Mouse (Mus musculus): ENCODE data around the gene Fam25c. TPM values are rescaled to one million over a fixed set of nuclear protein-coding genes. Genes with fewer than 3 reads are reported as not detected.

The Fam25c gene
- not detected for total RNA-seq (2021)
- long read RNA-seq, experiment 1: 0 reads
- long read RNA-seq, experiment 2: 0 reads

- H3K4me3 ChIP-seq: no peak within 1 kb of the TSS
- intact Hi-C loops (cut with DNase I): no loop called here
- H3K27ac ChIP-seq: no peak within 1 kb of the TSS
- TF ChIP-seq CTCF (IDR thresholded peaks at IDR 0.05): no peak
- no peak for DNase-seq (ENCODE audit: extremely low spot score in 1 of 2, low spot score in 2 of 2)
These were observed at the start of gene Fam25c for GRCm38 (mm10) chr14:34355301-34355700. TSS of gene Fam25c (minus strand) at chr14:34355433.

DNA sequence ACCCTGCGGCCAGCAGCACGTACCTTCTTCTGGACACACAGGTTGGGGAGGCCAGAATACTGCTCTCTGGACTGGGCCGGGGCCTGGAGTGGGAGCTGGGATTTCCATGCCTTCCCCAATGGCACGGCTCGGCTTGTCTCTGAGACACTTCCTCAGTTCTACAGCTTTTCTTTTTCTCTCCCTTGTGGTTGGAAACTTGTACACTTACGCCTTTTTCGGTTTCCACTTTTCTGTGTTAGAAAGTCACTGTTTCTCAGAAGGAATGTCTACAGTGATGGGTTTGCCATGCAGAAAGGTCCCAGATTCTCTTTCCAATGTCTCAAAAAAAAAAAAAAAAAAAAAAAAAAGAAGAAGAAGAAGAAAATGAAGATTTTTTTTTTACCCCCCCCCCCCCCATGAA, 48.2 kb upstream of the Fam25c start:
- intact Hi-C loops (cut with DNase I): no loop called here
- TF ChIP-seq CTCF (IDR thresholded peaks at IDR 0.05): no peak
- no peak for DNase-seq (ENCODE audit: extremely low spot score in 1 of 2, low spot score in 2 of 2)
- no peak overlapping the region for H3K4me3 ChIP-seq
- no peak overlapping the region for H3K27ac ChIP-seq

- Histone ChIP-seq H3K27ac (no peak overlapping the region), H3K4me3 (no peak overlapping the region)
- no peak for TF ChIP-seq CTCF (IDR thresholded peaks at IDR 0.05)
- intact Hi-C loops (cut with DNase I): no loop called here
- no peak for DNase-seq (ENCODE audit: extremely low spot score in 1 of 2, low spot score in 2 of 2)
These were observed 47.6 kb upstream of the Fam25c start for GRCm38 (mm10) chr14:34402871-34403270.

GRCm38 (mm10) chr14:34401135-34401534, 45.9 kb upstream of the Fam25c start:
- peak; percentile 92 for TF ChIP-seq CTCF (IDR thresholded peaks at IDR 0.05)
- Histone ChIP-seq H3K27ac (no peak overlapping the region), H3K4me3 (no peak overlapping the region)
- peak; percentile 60 to 69 for DNase-seq (ENCODE audit: extremely low spot score in 1 of 2, low spot score in 2 of 2)
- intact Hi-C loops (cut with DNase I): loop anchor here (1.0 to 2.0 kb wide), 2 partner anchors 29 to 320 kb away; no protein-coding TSS in a partner anchor

- intact Hi-C loops (cut with DNase I): loop anchor here (2.0 kb wide), 1 partner anchor 319 kb away; no protein-coding TSS in a partner anchor
- DNase-seq (ENCODE audit: extremely low spot score in 1 of 2, low spot score in 2 of 2): no peak
- TF ChIP-seq CTCF (IDR thresholded peaks at IDR 0.05): no peak
- no peak overlapping the region for H3K27ac ChIP-seq
- no peak overlapping the region for H3K4me3 ChIP-seq
These were observed 44.8 kb upstream of the Fam25c start for GRCm38 (mm10) chr14:34400021-34400420.

- TF ChIP-seq CTCF (IDR thresholded peaks at IDR 0.05): no peak
- no peak for DNase-seq (ENCODE audit: extremely low spot score in 1 of 2, low spot score in 2 of 2)
- H3K27ac ChIP-seq: no peak overlapping the region
- intact Hi-C loops (cut with DNase I): no loop called here
- no peak overlapping the region for H3K4me3 ChIP-seq
These were observed 44.1 kb upstream of the Fam25c start for GRCm38 (mm10) chr14:34399301-34399700.

DNA sequence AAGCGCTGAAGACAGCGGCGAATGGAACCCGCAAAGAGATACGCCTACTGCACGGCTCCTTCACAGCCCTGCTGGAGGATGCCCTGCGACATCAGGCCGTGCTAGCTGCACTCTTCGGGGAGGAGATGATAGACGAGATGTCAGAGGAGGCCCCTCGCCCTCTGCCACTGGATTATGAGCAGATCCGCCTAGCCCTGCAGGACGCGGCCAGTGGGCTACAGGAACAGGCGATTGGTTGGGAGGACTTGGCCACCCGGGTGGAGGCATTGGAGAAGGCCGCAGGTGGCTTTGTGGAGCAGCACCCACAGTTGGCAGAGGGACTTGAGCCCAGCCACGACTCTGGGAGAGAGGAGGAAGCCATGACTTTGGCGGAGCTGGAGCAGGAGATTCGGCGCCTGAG, 43.7 kb upstream of the Fam25c start:
- Histone ChIP-seq H3K4me3 (no peak overlapping the region), H3K27ac (no peak overlapping the region)
- DNase-seq (ENCODE audit: extremely low spot score in 1 of 2, low spot score in 2 of 2): no peak
- intact Hi-C loops (cut with DNase I): no loop called here
- no peak for TF ChIP-seq CTCF (IDR thresholded peaks at IDR 0.05)

- DNase-seq (ENCODE audit: extremely low spot score in 1 of 2, low spot score in 2 of 2): no peak
- TF ChIP-seq CTCF (IDR thresholded peaks at IDR 0.05): no peak
- H3K4me3 ChIP-seq: no peak overlapping the region
- intact Hi-C loops (cut with DNase I): no loop called here
- H3K27ac ChIP-seq: no peak overlapping the region
These were observed 42.6 kb upstream of the Fam25c start for GRCm38 (mm10) chr14:34397871-34398270.

DNA sequence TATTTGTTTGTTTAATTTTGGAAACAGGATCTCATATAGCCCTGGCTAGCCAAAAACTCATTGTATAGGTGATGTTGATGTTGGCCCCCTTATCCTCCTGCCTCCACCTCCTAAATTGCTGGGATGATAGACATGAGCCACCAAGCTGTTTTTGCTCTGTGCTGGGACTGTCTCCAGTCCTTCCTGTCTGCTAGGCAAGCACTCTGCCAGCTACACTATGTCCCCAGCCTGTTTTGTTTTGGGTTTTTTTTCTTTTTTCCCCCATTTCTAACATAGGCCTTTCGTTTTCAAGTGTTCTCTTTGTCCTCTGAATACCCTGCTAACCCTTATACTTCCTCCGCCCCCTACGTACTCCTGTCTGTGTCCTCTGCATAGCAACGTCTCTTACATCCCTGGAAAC, 38.1 kb upstream of the Fam25c start:
- DNase-seq (ENCODE audit: extremely low spot score in 1 of 2, low spot score in 2 of 2): no peak
- H3K27ac ChIP-seq: no peak overlapping the region
- intact Hi-C loops (cut with DNase I): no loop called here
- no peak overlapping the region for H3K4me3 ChIP-seq
- TF ChIP-seq CTCF (IDR thresholded peaks at IDR 0.05): no peak

GRCm38 (mm10) chr14:34382921-34383704, 27.9 kb upstream of the Fam25c start:
- H3K27ac ChIP-seq: no peak overlapping the region
- DNase-seq (ENCODE audit: extremely low spot score in 1 of 2, low spot score in 2 of 2): no peak
- intact Hi-C loops (cut with DNase I): no loop called here
- no peak overlapping the region for H3K4me3 ChIP-seq
- no peak for TF ChIP-seq CTCF (IDR thresholded peaks at IDR 0.05)

GRCm38 (mm10) chr14:34378560-34379331, 23.5 kb upstream of the Fam25c start:
- no peak for TF ChIP-seq CTCF (IDR thresholded peaks at IDR 0.05)
- no peak for DNase-seq (ENCODE audit: extremely low spot score in 1 of 2, low spot score in 2 of 2)
- no peak overlapping the region for H3K27ac ChIP-seq
- no peak overlapping the region for H3K4me3 ChIP-seq
- intact Hi-C loops (cut with DNase I): loop anchor here (2.0 kb wide), 1 partner anchor 16 kb away; no protein-coding TSS in a partner anchor

- H3K4me3 ChIP-seq: no peak overlapping the region
- DNase-seq (ENCODE audit: extremely low spot score in 1 of 2, low spot score in 2 of 2): no peak
- no peak overlapping the region for H3K27ac ChIP-seq
- intact Hi-C loops (cut with DNase I): no loop called here
- no peak for TF ChIP-seq CTCF (IDR thresholded peaks at IDR 0.05)
These were observed 21.9 kb upstream of the Fam25c start for GRCm38 (mm10) chr14:34377121-34377520.

Measured in left cerebral cortex, adult 2 months (tissue).